Mouse (Mus musculus) embryonic facial prominence, embryonic 13.5 days (tissue): ENCODE results near the gene Lsg1. TPM values are rescaled to one million over a fixed set of nuclear protein-coding genes. Genes with fewer than 3 reads are reported as not detected.

Experiments used
- ATAC-seq: fragments of 200-750 bp; cut with Nextera tagmentation; 2 replicates; pipeline ENCODE4 v1.8.0; 2017; ENCODE audit warnings: low read depth; ENCODE audit not compliant: insufficient number of reproducible peaks, insufficient read depth, low FRiP score, low TSS enrichment
- H3K27ac ChIP-seq: fragments of 300-500 bp; sonication (generic); 2 replicates; pipeline ENCODE4 v1.5.1; 2015; ENCODE audit warnings: moderate library complexity, mild to moderate bottlenecking, inconsistent platforms
- H3K27me3 ChIP-seq: fragments of 300-500 bp; sonication (generic); 2 replicates; pipeline ENCODE4 v1.6.1; 2015; ENCODE audit warnings: mild to moderate bottlenecking, inconsistent platforms
- H3K36me3 ChIP-seq: fragments of 300-500 bp; sonication (generic); 2 replicates; pipeline ENCODE4 v1.6.1; 2015; ENCODE audit warnings: mild to moderate bottlenecking, inconsistent platforms
- H3K4me1 ChIP-seq: fragments of 300-500 bp; sonication (generic); 2 replicates; pipeline ENCODE4 v1.6.1; 2015; ENCODE audit warnings: inconsistent platforms
- H3K4me2 ChIP-seq: fragments of 300-500 bp; sonication (generic); 2 replicates; pipeline ENCODE4 v1.6.1; 2015; ENCODE audit warnings: moderate library complexity, mild to moderate bottlenecking, inconsistent platforms
- H3K4me3 ChIP-seq: fragments of 300-500 bp; sonication (generic); 2 replicates; pipeline ENCODE4 v1.5.1; 2015; ENCODE audit warnings: mild to moderate bottlenecking, inconsistent platforms
- H3K9ac ChIP-seq: fragments of 300-500 bp; sonication (generic); 2 replicates; pipeline ENCODE4 v1.6.1; 2015; ENCODE audit warnings: mild to moderate bottlenecking, inconsistent platforms
- H3K9me3 ChIP-seq: fragments of 300-500 bp; sonication (generic); 2 replicates; pipeline ENCODE4 v1.6.1; 2016; ENCODE audit warnings: inconsistent platforms
- WGBS: fragments of 180-500 bp; shearing (Covaris S2); methylation state at CpG from one replicate; pipeline ENCODE4 v1.1.7; 2015; ENCODE audit warnings: mixed read lengths; 5-methylcytosine and 5-hydroxymethylcytosine counted together
- polyA plus RNA-seq: library from polyadenylated mRNA; unstranded; fragments of >200 nt; fragmentation: Nextera tagmentation; extraction: Ambion mirVana; gene quantifications from 2 replicates; pipeline ENCODE4 v1.2.1, GENCODE M21; 2015

The Lsg1 gene
- polyA plus RNA-seq = 72.1 and 78.2 TPM in 2 replicates

DNA sequence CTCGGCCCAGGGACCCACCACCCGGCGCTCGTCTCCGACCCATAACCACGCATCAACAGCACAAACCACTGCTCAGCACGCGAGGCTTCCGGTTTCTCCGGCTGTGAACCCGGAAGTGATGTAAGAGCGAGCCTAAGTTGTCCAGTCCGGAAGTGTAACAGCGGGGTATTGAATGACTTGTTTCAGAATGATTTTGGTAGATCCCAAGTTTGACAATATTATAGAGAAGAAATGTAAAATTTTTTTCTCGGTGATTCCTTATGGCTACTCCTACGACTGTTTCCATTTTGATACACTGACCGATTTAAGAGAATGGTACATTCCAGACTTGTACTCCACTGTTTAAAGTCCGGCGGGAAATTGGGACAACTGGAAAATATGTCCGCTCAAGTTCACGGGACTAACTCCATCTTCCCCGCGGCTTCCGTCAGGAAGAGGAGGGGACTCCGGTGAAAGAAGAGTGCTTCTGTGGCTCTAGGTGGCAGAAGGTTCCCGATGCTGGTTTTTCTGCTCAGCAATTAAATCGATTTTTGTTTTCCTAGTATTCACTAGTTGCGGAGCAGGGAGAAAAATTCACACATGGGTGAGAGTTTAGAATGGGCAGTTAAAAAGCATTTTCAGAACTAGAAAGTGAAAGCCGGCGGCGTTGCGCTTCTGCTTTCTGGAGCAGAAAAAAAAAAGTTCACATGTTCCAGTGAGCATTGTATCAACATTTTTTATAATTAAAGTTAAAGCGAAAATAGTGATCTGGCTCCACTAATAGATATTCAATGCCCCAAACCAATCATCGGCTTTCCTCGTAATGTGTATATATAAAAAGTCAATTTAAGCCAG is at the start of gene Lsg1:
TSS of gene Lsg1 (minus strand) at position 99 of the 834 bp plus-strand sequence.
- H3K4me1 ChIP-seq = peaks cover 8% of the 10 kb centered on the region
- WGBS = 3% methylated on average over 35 of the region's 35 CpGs
- H3K27ac ChIP-seq = peak within 1 kb of the TSS; percentile 69

DNA sequence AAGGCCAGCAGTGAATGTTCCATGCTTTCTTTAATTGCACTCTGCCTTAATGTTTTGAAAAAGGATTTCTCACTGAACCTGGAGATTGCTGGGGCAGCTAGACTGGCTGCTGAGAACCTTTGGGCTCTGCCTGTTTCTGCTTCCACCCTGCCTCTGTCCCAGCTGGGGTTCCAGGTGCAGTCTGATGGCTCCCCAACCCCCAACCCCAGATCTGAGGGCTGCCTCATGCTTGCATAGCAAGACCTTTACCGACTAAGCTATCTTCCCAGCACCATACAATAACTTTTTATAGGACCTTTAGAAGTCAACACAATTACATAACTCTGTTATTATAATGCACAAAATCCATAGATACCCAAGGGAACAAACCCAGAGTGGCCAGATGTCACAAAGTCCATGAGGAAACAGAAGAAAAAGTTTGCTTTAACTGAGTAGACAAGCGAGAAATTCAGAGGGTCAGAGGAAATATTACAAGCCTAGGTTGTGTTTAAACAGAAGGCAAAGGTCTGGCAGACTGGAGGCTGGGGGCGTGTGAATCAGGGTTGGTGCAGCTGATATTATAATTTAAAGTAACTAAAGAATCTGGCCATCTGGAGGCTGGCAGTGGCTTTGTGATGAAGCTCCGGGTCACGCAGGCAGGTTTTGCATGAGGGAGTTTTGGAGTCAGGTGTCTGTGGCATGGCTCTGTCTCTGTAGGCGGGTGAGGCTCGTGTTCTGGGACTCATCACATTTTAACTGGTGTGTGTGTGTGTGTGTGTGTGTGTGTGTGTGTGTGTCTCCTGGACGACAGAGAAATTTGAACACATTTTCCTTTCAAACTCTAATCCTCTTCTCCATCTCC is 46.7 kb upstream of the Lsg1 start:
- Histone ChIP-seq H3K4me3 (no peak overlapping the region), H3K36me3 (no peaks in the 10 kb centered on the region), H3K27ac (no peak overlapping the region), H3K9ac (no peak overlapping the region), H3K4me1 (no peaks in the 10 kb centered on the region), H3K4me2 (no peak overlapping the region), H3K27me3 (no peaks in the 10 kb centered on the region), H3K9me3 (no peaks in the 10 kb centered on the region)
- 51% methylated on average over 8 of the region's 8 CpGs for WGBS
- no peak for ATAC-seq

More for the DNA sequence above, at the start of gene Lsg1:
- H3K9me3 ChIP-seq = no peaks in the 10 kb centered on the region
- H3K4me2 ChIP-seq = peak within 1 kb of the TSS; percentile 87
- H3K36me3 ChIP-seq = peaks cover 31% of the 10 kb centered on the region
- peak; percentile 85 for ATAC-seq
- H3K9ac ChIP-seq = peak within 1 kb of the TSS; percentile 86
- peak within 1 kb of the TSS; percentile 94 for H3K4me3 ChIP-seq
- H3K27me3 ChIP-seq = no peaks in the 10 kb centered on the region

DNA sequence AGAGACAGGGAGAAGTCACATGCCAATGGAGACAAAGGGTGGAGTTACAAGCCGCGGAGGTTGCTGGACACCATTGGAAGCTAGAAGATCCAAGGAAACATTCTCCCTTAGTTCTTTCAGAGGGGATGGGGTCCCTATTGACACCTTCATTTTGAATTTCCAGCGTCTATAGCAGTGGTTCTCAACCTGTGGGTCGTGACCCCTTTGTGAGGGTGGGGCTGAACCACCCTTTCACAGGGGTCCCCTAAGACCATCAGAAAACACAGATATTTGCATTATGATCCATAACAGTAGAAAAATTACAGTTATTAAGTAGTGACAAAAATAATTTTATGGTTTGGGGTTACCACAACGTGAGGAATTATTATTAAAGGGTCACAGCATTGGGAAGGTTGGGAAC is 42.1 kb upstream of the Lsg1 start:
- no peak for ATAC-seq
- H3K4me1 ChIP-seq = 0 out of 2 replicates have a peak, but pooled peaks cover 3% of the 10 kb centered on the region
- no peaks in the 10 kb centered on the region for H3K9me3 ChIP-seq
- no peaks in the 10 kb centered on the region for H3K36me3 ChIP-seq
- no peak overlapping the region for H3K4me2 ChIP-seq
- no peaks in the 10 kb centered on the region for H3K27me3 ChIP-seq
- H3K4me3 ChIP-seq = no peak overlapping the region
- H3K27ac ChIP-seq = no peak overlapping the region
- WGBS = 88% methylated on average over 5 of the region's 5 CpGs
- H3K9ac ChIP-seq = no peak overlapping the region

DNA sequence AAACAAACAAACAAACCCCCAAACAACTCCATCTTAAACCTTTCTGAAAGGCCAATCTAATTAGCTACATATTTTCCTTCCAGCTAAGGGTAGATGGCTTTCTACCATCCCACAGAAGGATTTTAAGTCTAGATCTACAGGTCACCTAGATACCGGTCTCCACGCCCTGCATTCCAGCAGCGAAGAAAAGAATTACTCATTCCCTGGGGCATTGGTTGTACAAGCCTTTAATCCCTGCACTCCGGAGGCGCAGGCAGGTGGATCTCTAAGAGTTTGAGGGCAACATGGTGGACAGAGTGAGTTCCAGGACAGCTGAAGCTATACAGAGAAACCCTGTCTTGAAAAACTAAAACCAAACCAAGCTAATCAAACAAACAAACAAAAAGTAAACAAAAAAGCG is 41.0 kb upstream of the Lsg1 start:
- no peak for ATAC-seq
- Histone ChIP-seq H3K27me3 (no peaks in the 10 kb centered on the region), H3K36me3 (no peaks in the 10 kb centered on the region), H3K4me1 (0 out of 2 replicates have a peak, but pooled peaks cover 3% of the 10 kb centered on the region), H3K4me2 (no peak overlapping the region), H3K27ac (no peak overlapping the region), H3K9me3 (no peaks in the 10 kb centered on the region), H3K9ac (no peak overlapping the region), H3K4me3 (no peak overlapping the region)
- 28% methylated on average over 6 of the region's 6 CpGs for WGBS

DNA sequence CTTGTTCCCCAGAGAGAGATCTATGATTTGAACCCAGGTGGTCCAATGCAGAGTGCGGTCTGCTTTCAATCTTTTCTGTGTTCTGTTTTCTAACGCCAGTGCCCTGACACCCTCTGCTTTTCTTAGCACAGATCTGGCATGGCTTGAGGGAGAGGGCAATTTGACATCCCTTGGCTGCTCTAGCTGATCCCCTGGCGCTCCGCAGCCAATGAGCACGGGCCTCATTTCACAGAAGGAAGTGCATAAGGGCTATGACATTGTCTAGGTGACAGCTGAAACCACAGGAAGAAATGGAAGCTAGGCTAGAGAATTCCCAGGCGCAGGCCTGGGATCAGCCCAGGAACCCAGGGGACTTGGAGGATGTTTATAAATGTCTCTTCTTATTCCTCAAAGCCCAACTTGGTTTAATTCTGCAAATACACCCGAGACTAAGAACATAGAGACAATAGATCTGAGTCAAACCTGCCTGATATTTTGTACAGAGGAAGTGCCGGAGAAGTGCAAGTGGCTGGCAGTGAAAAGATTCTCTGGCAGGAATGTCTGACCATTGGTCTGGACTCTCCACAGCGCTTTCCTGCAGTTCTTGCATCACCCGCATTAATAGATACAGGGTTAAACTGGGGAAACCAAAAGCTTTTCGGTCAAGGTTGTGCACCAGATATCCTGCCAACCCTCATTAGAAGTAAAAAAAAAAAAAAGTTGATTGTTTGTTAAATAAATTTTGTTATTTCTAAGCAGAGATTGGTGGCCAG is 40.4 kb upstream of the Lsg1 start:
- 0 out of 2 replicates have a peak, but pooled peaks cover 3% of the 10 kb centered on the region for H3K4me1 ChIP-seq
- 54% methylated on average over 11 of the region's 11 CpGs for WGBS
- H3K36me3 ChIP-seq = no peaks in the 10 kb centered on the region
- H3K4me2 ChIP-seq = no peak overlapping the region
- no peaks in the 10 kb centered on the region for H3K27me3 ChIP-seq
- H3K9ac ChIP-seq = no peak overlapping the region
- H3K27ac ChIP-seq = no peak overlapping the region
- 0 out of 2 replicates have a peak, but pooled peaks have one; percentile 15 for ATAC-seq
- H3K4me3 ChIP-seq = no peak overlapping the region
- H3K9me3 ChIP-seq = no peaks in the 10 kb centered on the region

DNA sequence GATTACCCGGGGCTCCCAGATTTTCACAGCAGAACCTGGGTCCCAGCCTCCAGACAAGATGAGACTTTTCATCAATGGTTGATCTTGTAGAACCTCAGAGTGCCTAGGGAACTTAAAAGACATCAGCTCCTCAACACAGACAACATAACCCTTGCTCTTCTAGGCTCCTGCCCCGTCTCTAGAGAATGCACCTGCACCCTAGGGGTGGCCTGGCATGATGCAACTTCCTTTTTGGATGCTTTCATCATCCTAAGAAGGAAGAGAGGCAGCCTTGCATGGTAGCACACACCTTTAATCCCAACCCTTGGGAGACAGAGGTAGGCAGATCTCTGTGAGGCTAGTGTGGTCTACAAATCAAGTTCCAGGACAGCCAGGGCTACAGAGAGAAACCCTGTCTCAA is 37.2 kb upstream of the Lsg1 start:
- 70% methylated on average over 2 of the region's 2 CpGs for WGBS

DNA sequence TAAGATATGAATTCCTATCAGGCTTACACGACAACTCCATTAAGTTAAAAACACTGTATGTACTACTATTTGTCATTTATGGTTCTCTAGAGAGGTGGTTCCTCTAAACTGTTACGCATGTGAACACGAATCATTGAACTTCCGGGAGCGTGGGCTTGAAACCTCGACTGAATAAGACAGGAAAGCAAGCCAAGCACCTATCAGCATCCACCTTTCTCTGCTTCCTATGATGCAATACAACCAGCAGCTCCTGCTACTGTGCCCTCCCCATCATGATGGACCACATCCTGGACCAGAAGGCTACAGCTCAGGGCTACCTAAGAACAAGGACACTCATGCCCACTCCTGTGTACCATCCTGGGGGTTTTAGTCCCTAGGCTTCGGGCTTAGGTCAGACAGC is 36.3 kb upstream of the Lsg1 start:
- Histone ChIP-seq H3K36me3 (no peaks in the 10 kb centered on the region), H3K4me2 (no peak overlapping the region), H3K27me3 (no peaks in the 10 kb centered on the region), H3K4me3 (no peak overlapping the region), H3K4me1 (0 out of 2 replicates have a peak, but pooled peaks cover 3% of the 10 kb centered on the region), H3K9ac (no peak overlapping the region), H3K27ac (no peak overlapping the region), H3K9me3 (no peaks in the 10 kb centered on the region)
- ATAC-seq = no peak
- 83% methylated on average over 7 of the region's 7 CpGs for WGBS

More for the DNA sequence above, 37.2 kb upstream of the Lsg1 start:
- Histone ChIP-seq H3K9ac (no peak overlapping the region), H3K4me1 (0 out of 2 replicates have a peak, but pooled peaks cover 3% of the 10 kb centered on the region), H3K4me3 (no peak overlapping the region), H3K27me3 (no peaks in the 10 kb centered on the region), H3K27ac (no peak overlapping the region), H3K36me3 (no peaks in the 10 kb centered on the region), H3K9me3 (no peaks in the 10 kb centered on the region), H3K4me2 (no peak overlapping the region)
- ATAC-seq = no peak

DNA sequence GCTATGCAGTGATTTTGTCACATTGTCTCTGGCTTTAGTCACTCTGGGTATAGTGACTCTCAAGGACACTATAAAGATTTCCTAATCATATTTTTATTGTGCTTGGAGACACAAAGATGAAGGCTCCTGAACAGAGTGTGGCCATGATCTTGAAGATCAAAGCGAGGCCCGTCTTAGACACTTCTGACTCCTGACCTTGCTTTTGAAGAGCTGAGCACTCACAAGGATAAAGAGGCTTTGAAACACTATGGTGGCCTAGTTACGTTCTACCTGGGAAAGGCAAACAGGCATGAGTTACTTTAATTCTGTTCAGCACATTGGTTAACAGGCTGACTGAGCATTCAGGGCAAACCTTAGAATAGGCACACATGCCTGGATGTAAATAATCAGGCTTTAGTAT is 28.9 kb upstream of the Lsg1 start:
- no peak for ATAC-seq
- Histone ChIP-seq H3K27me3 (no peaks in the 10 kb centered on the region), H3K4me1 (peaks cover 9% of the 10 kb centered on the region; the same call in 1 of the 2 replicates), H3K4me3 (no peak overlapping the region), H3K9ac (no peak overlapping the region), H3K9me3 (no peaks in the 10 kb centered on the region), H3K36me3 (no peaks in the 10 kb centered on the region), H3K4me2 (no peak overlapping the region), H3K27ac (no peak overlapping the region)
- WGBS = 82% methylated on average over 3 of the region's 3 CpGs

DNA sequence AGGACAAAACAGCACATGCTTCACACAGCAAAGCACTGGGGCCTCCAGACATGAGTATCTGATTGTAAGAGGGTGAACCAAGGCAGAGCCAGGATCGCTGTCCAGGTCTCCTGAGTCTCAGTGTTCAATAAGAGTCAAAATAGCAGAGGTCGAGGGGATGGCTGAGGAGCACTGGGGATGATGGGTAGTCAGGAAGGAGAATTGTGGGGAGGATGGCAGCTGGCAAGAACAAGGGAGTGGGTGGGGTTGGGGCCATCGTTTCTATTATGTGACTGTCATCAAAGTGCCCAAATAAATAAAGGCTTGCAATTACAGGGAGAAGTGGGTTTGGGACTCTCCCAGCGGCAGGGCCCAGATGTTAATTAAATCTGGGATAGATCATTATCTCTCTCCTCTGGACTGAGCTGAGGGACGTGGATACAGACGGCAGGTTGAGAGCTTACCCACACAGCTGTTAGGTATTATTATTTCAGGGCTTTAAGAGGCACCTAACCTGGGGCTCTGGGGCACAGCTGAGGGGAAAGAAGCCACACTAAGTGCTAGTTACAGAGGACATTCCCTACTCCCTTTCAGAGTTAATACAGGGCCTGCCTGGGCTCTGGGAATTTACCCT is 27.4 kb upstream of the Lsg1 start:
- Histone ChIP-seq H3K9me3 (no peaks in the 10 kb centered on the region), H3K36me3 (no peaks in the 10 kb centered on the region), H3K4me2 (no peak overlapping the region), H3K27ac (no peak overlapping the region), H3K9ac (no peak overlapping the region), H3K4me1 (peaks cover 9% of the 10 kb centered on the region; the same call in 1 of the 2 replicates), H3K4me3 (no peak overlapping the region), H3K27me3 (no peaks in the 10 kb centered on the region)
- WGBS = 22% methylated on average over 6 of the region's 6 CpGs
- ATAC-seq = no peak

DNA sequence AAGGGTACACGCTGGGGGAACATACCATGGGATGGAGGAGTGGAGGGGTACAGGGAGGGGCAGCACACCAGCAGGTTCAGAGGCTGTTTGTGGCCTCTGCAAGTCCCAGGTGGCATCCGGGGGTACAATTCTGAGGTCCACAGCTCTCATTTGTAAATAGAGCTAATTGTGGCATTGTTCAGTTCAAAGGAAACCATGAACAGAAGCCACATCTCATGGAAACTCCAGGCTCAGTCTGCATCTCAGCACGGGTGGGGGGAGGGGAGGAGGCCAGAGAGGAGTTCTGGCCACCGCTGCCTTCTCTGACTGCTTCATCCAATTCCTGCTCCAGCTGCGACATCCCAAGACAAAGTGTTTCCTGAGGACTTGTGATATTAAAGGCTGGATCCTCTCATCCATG is 26.7 kb upstream of the Lsg1 start:
- 46% methylated on average over 5 of the region's 5 CpGs for WGBS
- Histone ChIP-seq H3K9me3 (no peaks in the 10 kb centered on the region), H3K4me3 (no peak overlapping the region), H3K36me3 (no peaks in the 10 kb centered on the region), H3K27ac (no peak overlapping the region), H3K4me2 (no peak overlapping the region), H3K4me1 (peaks cover 9% of the 10 kb centered on the region; the same call in 1 of the 2 replicates), H3K9ac (no peak overlapping the region), H3K27me3 (no peaks in the 10 kb centered on the region)
- ATAC-seq = no peak

DNA sequence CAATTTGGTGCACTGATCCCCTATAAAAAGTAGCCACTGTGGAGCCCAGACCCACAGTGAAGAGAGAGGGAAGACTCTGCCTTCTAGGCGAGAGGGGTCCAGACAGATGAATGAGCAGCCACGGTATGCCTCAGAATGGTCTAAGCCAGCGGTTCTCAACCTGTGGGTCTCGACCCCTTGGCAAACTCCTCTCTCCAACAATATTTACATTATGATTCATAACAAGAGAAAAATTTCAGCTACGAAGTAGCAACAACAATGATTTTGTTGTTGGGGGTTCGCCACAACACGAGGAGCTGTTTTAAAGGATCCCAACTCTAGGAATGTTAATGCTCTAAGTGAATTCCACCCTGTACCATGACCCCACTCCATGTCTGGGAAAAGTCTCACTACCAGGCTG is 25.7 kb upstream of the Lsg1 start:
- Histone ChIP-seq H3K9ac (no peak overlapping the region), H3K27me3 (no peaks in the 10 kb centered on the region), H3K36me3 (no peaks in the 10 kb centered on the region), H3K9me3 (no peaks in the 10 kb centered on the region), H3K4me2 (no peak overlapping the region), H3K27ac (no peak overlapping the region), H3K4me3 (no peak overlapping the region), H3K4me1 (peaks cover 9% of the 10 kb centered on the region; the same call in 1 of the 2 replicates)
- no peak for ATAC-seq
- WGBS = 77% methylated on average over 7 of the region's 7 CpGs
